ENCODE assay signal across 1 mouse cellular context in genomic region chr7:43553153-43553552, GRCm38 (mm10).
A peak's percentile ranks its signal among the peaks of the same experiment; 100 is the strongest.
TF ChIP-seq lines count a peak whose summit lies in the region.

No protein-coding gene starts in this region.

TF ChIP-seq in CH12.LX, 34 proteins besides CTCF, POLR2A, EP300 and RAD21 (continued from another document):
- TF ChIP-seq MXI1 (IDR thresholded peaks at IDR 0.05; ENCODE audit: low read depth, low read length): peak; percentile 40; the same call in 1 of the 2 replicates
- peak; percentile 94 for TF ChIP-seq TCF12 (IDR thresholded peaks at IDR 0.05; ENCODE audit: low read depth, low read length)
- no peak; the same call in 1 of the 2 replicates for TF ChIP-seq ZMIZ1 (IDR thresholded peaks at IDR 0.05; ENCODE audit: low read depth, low read length)
- no peak for TF ChIP-seq UBTF (IDR thresholded peaks at IDR 0.05; ENCODE audit: low read depth, low read length)
- peak; percentile 70 for TF ChIP-seq SIN3A (IDR thresholded peaks at IDR 0.05; ENCODE audit: low read length)
- TF ChIP-seq JUN (IDR thresholded peaks at IDR 0.05; ENCODE audit: insufficient read depth, low read depth, low read length): peak; percentile 24; the same call in 1 of the 2 replicates
- no peak for TF ChIP-seq RCOR1 (conservative IDR thresholded peaks at IDR 0.05; ENCODE audit: low read depth, low read length)
- TF ChIP-seq ZC3H11A (IDR thresholded peaks at IDR 0.05; ENCODE audit: low read depth, low read length): no peak
- peak; percentile 89 for TF ChIP-seq BHLHE40 (IDR thresholded peaks at IDR 0.05; ENCODE audit: low read depth, low read length)
- no peak for TF ChIP-seq HCFC1 (IDR thresholded peaks at IDR 0.05; ENCODE audit: low read depth, low read length)
- peak; percentile 80 for TF ChIP-seq IRF4 (IDR thresholded peaks at IDR 0.05; ENCODE audit: low read depth, low read length)
- TF ChIP-seq E2F4 (IDR thresholded peaks at IDR 0.05; ENCODE audit: insufficient replicate concordance, low read depth, low read length): no peak
- no peak for TF ChIP-seq GABPA (IDR thresholded peaks at IDR 0.05; ENCODE audit: insufficient replicate concordance, low read depth, low read length)
- peak; percentile 49; the same call in 1 of the 2 replicates for TF ChIP-seq MEF2A (IDR thresholded peaks at IDR 0.05; ENCODE audit: borderline replicate concordance, low read depth, low read length)
- no peak for TF ChIP-seq TBP (conservative IDR thresholded peaks at IDR 0.05; ENCODE audit: low read depth, low read length)
- peak; percentile 66; the same call in 1 of the 2 replicates for TF ChIP-seq CHD2 (IDR thresholded peaks at IDR 0.05; ENCODE audit: low read length)
- TF ChIP-seq POLR2AphosphoS2 (IDR thresholded peaks at IDR 0.05; ENCODE audit: low read depth, low read length): no peak
- no peak for TF ChIP-seq PAX5 (IDR thresholded peaks at IDR 0.05; ENCODE audit: low read length)
- no peak for TF ChIP-seq CHD1 (IDR thresholded peaks at IDR 0.05; ENCODE audit: low read depth, low read length)
